Mouse (Mus musculus) megakaryocyte, embryonic 14.5 days (primary cell): ENCODE measurements around the gene Rasa4.

Experiments used
- FLI1 ChIP-seq: IDR thresholded peaks from 2 replicates; pipeline ENCODE4 v1.6.1; 2012; ENCODE audit warnings: low read length, inconsistent platforms, mixed read lengths
- GATA1 ChIP-seq: IDR thresholded peaks from 3 replicates; pipeline ENCODE4 v1.6.1; 2012; ENCODE audit warnings: mixed read lengths, low read length, inconsistent platforms, borderline replicate concordance

GRCm38 (mm10) chr5:136098536-136098935 lies 14.8 kb downstream of the Rasa4 start:
- TF ChIP-seq GATA1 = no peak
- no peak for TF ChIP-seq FLI1
